Mouse (Mus musculus) cerebellum, adult 11-12 months (tissue): ENCODE results near the gene Ece2.

ENCODE experiments used
- DNase-seq: peaks from one replicate; pipeline ENCODE4 v3.0.0; 2022

Ece2 gene

DNA sequence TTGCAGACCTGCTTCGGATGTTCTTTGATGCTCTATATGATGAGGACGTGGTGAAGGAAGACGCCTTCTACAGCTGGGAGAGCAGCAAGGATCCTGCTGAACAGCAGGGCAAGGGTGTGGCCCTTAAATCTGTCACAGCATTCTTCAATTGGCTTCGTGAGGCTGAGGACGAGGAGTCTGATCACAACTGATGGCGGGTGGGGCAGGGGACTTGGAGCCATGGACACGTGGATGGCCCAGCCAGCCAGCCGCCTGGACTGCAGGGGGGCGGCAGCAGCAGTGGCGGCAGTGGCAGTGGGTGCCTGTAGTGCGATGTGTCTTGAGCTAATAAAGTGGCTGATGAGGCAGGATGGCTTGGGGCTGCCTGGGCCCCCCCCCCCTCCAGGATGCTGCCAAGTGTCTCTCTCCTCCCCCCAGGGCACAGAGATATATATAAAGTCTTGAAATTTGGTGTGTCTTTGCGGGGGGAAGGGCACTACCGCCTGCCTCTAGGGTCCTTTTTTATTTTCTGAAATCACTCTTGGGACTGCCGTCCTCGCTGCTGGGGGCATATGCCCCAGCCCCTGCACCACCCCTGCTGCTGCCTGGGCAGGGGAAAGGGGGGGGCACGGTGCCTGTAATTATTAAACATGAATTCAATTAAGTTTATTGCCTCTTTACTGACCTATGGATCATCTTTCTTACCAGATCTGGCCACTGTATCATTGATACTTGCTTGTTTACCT, 62.8 kb downstream of the Ece2 start:
- peak; percentile 68 for DNase-seq

DNA sequence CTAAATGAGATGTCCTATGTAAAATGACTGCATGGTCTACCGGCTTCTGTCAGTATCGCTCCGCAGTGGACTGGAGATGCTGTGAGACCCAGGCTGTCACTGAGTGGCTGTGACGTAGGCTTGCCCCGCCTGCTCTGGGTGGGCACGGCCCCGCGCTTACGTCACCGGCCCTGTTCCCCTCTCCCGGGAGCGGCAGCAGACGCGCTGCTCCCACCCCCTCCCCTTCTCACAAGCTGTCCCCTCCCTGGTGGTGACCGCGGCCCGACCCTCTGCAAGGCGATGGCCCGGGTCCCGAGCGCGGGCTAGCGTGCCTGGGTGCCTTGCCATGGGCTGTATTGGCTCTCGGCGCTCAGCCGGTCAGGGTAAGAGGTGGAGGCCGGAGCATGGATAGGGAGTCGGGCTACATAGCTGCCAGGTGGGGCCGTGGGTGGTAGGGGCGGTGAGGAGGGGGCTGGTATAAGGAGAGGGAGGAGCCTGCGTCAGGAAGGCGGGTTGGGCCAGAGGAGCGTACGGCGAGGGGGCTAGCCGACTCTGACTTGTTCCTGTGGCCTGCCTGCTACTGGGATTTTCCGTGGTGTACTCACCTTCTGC, 63.6 kb downstream of the Ece2 start, which contains the start of gene Fam131a:
Fam131a (plus strand) TSS at position 131 of the 591 bp plus-strand sequence.
- DNase-seq: peak; percentile 95

DNA sequence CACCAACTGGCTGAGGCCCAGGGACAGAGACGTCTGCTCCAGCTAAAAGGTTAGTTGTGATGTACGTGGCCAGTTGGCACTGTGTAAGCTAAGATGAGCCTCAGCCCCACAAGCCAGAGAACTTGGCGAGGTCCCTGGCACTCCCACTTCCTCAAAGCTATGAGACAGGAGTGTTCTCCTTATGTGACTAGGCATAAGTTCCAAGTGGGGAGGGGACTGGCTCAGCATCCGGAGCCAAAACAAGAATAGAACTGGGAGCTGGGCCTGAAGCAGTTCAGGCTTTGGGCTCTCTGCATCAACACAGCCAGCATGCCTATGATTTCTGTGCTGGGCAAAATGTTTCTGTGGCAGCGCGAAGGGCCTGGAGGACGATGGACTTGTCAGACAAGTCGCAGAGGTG, 65.2 kb downstream of the Ece2 start:
- DNase-seq: peak; percentile 80

DNA sequence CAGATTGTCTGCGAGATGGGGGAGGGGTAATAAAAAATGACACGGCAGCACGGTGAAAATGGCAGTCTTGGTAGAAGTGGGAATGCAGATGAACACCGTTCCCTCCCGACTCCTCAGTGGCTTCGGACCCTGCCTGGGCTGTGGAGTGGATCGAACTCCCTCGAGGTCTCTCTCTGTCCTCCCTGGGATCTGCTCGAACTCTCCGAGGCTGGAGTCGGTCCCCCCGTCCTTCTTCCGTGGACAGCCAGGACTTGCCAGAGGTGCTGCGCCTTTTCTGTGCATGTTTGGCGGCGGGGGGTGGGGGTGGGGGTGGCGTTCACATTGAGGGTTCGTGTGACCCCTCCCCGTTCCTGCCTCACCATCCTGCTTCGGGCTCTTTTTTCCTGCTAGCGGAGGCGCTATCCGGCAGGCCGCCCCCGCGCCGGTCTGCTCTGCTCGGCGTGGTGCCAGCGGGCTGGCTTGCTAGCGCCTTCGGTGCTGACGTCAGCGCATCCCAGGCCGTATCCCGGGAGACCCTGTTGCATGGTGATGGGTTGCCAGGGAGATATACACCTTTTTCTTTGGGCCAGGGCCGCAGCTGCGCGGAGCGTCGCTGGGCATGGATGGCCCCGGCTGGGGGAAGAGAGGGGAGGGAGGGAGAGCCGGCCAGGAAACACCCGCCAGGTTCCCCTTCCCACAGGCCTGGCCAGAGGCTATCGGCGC, 66.1 kb downstream of the Ece2 start:
- DNase-seq: peak; percentile 92
